Mouse (Mus musculus): ENCODE measurements around the gene Aste1. TPM values are rescaled to one million over a fixed set of nuclear protein-coding genes. Genes with fewer than 3 reads are reported as not detected.

Aste1 gene
- polyA plus RNA-seq (2015; fragmentation: Nextera tagmentation; extraction: Ambion mirVana): 12.2 and 14.5 TPM in 2 replicates

DNA sequence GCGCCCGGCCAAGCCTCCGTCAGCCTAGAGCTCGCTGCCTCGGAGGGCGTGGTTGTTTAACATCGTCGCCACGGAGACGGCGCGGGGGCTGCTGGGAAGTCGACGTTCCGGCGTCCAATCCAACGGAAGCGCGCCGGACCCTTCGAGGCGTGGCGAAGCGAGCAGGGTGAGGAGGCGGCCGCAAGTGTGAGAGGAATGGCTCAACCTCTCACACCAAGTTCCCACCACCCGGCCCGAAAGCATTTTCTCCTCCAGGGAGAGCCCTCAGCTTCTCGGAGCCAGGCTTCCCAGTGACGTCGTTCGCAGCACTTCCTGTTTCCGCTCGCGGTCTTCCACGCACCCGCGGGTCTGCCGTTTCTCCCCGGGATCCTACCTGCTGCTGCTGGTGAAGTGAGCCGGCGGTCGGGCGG is at the start of gene Aste1, which contains the start of gene Nek11:
TSS of gene Aste1 (plus strand) at position 175 of the 410 bp plus-strand sequence.
TSS of gene Nek11 (minus strand) at position 307 of the 410 bp plus-strand sequence.
- Histone ChIP-seq H3K27me3 (replicated peaks) (no peaks in the 10 kb centered on the region; the same call in 1 of the 2 replicates), H3K27ac (peak within 1 kb of the TSS; percentile 86), H3K9me3 (no peaks in the 10 kb centered on the region), H3K36me3 (replicated peaks) (no peaks in the 10 kb centered on the region), H3K4me2 (peak within 1 kb of the TSS; percentile 80), H3K4me1 (peaks cover 40% of the 10 kb centered on the region), H3K9ac (peak within 1 kb of the TSS; percentile 71), H3K4me3 (peak within 1 kb of the TSS; percentile 86)
- peak; percentile 95 for ATAC-seq (replicated peaks)
- WGBS: under 1% methylated on average over 44 of the region's 44 CpGs

DNA sequence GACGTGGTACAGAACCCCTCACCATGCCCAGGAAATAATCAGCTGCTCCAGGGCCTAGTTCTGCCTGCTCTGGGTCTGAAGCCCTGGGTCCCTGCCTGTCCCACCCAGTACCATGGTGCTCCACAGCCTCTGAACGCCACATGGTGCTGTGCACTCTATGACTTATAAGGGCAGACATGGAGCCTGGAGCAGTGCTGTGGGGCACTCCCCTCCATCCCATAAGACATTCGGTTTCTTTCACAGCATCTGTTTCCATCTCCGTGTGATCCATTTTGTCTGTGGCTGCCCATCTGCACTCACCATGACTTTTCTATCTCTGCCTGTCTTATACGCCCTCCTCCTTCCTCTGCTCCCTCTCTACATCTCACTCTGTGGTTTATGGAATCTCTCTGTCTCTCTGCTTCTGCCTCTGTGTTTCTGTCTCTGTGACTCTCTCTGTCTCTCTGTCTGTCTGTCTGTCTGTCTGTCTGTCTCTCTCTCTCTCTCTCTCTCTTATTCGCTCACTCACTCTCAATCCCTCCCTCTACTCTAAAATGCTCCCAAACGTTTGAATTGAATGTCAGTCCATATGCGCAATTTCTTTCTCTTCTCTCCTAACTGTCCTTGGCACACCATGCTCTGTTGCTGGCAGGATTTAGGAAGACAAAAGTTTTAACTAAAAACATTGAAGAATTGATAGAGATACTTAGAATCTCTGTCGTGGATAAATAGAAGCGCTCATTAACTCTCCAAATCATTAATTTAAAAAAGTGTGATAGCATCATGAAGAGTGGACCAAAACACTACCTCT is 46.8 kb upstream of the Aste1 start:
- WGBS: 67% methylated on average over 10 of the region's 10 CpGs
- no peak; the same call in 1 of the 2 replicates for ATAC-seq (replicated peaks)

DNA sequence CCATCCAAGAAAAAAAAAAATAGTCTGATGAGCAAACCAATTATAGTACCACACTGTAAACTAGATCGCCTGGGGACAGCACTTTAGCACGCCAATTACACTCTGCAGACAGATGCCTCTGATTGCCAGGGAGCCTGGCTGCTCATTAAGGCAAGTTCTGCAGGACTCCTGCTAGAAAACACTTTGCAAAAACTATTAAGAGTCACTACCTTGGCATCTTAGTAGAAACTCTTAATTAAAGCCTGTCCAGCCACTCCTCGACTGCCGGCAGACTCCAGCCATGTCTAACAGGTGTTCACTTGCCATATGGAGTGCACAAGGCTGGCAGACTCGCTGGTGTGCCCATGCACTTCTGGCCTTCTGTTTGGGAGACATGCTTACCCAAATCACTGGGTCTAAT is 46.2 kb upstream of the Aste1 start:
- no peaks in the 10 kb centered on the region for H3K27me3 ChIP-seq (replicated peaks)
- H3K27ac ChIP-seq: no peak overlapping the region
- no peak; the same call in 1 of the 2 replicates for ATAC-seq (replicated peaks)
- H3K36me3 ChIP-seq (replicated peaks): no peaks in the 10 kb centered on the region
- 0 out of 2 replicates have a peak, but pooled peaks cover 5% of the 10 kb centered on the region for H3K4me1 ChIP-seq
- no peak overlapping the region for H3K9ac ChIP-seq
- no peak overlapping the region for H3K4me3 ChIP-seq
- no peak overlapping the region for H3K4me2 ChIP-seq
- no peaks in the 10 kb centered on the region for H3K9me3 ChIP-seq
- WGBS: 49% methylated on average over 5 of the region's 5 CpGs

More for the DNA sequence above, 46.8 kb upstream of the Aste1 start:
- H3K4me3 ChIP-seq: no peak overlapping the region
- H3K27me3 ChIP-seq (replicated peaks): no peaks in the 10 kb centered on the region
- no peak overlapping the region for H3K9ac ChIP-seq
- 0 out of 2 replicates have a peak, but pooled peaks cover 5% of the 10 kb centered on the region for H3K4me1 ChIP-seq
- no peak overlapping the region for H3K27ac ChIP-seq
- no peak overlapping the region for H3K4me2 ChIP-seq
- no peaks in the 10 kb centered on the region for H3K36me3 ChIP-seq (replicated peaks)
- no peaks in the 10 kb centered on the region for H3K9me3 ChIP-seq

DNA sequence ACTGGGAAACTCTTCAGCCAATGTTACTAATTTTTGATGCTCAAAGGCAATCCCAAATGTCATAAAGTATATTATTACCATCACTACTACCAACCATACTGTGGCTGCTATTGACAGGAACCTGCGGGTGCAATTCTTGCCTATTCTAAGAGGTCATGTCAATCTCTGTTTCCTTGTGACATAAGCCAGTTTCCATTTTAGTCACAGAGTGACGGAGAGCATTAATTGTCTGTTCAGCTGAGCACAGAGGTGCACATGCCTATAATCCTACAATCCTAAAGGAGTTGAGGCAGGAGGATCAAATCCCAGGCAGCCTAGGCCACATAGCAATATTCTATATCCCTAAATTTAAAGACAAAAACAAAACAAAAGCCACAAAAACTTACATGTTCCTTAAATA is 33.0 kb upstream of the Aste1 start:
- Histone ChIP-seq H3K27me3 (replicated peaks) (no peaks in the 10 kb centered on the region), H3K9me3 (no peaks in the 10 kb centered on the region), H3K4me1 (no peaks in the 10 kb centered on the region), H3K27ac (no peak overlapping the region), H3K4me2 (no peak overlapping the region), H3K4me3 (no peak overlapping the region), H3K36me3 (replicated peaks) (no peaks in the 10 kb centered on the region), H3K9ac (no peak overlapping the region)
- WGBS: 70% methylated on average over 2 of the region's 2 CpGs
- no peak for ATAC-seq (replicated peaks)

DNA sequence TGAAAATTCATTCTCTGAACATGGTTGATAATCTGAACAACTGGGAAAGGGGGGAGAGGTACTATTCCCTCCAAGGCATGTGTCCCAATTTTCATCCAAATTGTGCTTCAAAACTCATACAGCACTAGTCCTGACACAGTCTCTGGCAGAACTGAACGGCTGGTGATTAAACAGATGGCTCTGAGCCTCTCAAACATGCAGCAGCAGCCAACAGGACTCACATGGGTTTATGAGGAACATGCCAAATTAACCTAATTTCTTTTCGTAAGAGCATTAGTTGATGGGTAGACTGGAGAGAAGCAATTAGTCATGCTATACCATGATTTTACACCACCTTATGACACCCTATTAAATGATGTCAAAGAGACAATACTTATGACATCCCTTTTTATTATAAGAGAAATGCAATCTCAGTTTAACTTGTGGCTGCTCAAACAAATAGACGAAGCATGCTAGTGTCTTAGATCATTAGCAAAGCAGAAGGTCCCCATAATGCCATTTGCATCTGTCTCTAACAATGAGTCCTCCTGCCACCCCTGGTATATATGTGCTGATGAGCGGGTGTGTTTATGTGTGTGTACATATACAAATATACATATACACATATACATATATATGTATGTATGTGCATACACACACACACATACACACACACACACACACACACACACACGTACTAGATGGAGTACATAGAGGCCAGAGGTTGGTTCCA is 31.5 kb upstream of the Aste1 start:
- Histone ChIP-seq H3K4me3 (no peak overlapping the region), H3K27ac (no peak overlapping the region), H3K36me3 (replicated peaks) (no peaks in the 10 kb centered on the region), H3K4me1 (no peaks in the 10 kb centered on the region), H3K9me3 (no peaks in the 10 kb centered on the region), H3K4me2 (no peak overlapping the region), H3K27me3 (replicated peaks) (no peaks in the 10 kb centered on the region), H3K9ac (no peak overlapping the region)
- WGBS: 78% methylated on average over 5 of the region's 5 CpGs
- no peak for ATAC-seq (replicated peaks)

DNA sequence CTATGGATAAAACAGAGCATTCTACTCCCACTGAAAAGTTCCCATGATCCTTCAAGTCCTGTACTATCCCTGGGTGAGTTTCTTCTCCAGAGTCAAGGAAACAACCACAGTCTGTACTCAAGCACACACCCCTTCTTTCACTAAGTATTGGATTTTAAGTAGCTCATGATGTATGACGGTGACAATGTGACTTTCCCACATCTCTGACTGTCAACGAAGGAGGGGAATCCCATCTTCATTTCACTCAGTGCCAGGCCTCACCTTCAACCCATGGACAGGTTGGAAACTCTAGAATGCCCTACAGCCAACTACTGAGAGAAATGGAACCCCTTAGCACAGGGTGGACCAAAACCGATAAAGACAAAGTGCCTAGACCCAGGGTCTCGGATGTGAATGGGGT is 29.0 kb upstream of the Aste1 start:
- Histone ChIP-seq H3K4me2 (no peak overlapping the region), H3K27ac (no peak overlapping the region), H3K4me3 (no peak overlapping the region), H3K4me1 (no peaks in the 10 kb centered on the region), H3K9me3 (no peaks in the 10 kb centered on the region), H3K27me3 (replicated peaks) (no peaks in the 10 kb centered on the region), H3K9ac (no peak overlapping the region), H3K36me3 (replicated peaks) (no peaks in the 10 kb centered on the region)
- 94% methylated on average over 4 of the region's 4 CpGs for WGBS
- ATAC-seq (replicated peaks): no peak

DNA sequence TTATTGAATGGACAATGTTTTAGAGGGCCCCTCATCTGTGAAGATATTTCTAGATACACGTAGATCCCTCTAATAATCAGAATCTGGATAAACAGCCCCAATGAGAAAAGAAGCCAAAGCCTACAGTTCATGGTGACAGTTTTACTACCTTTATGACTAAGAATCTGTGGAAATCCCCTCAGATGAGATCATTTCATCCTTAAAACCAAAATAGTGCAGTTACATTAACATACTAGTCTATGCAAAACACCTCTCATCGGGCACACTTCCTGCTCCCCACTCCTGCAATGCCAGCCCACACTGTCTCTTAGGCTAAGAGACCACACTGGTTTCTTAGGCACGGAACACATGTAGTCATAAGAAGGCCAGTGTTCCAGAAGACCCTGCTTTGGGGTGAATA is 26.6 kb upstream of the Aste1 start:
- H3K4me2 ChIP-seq: no peak overlapping the region
- H3K9ac ChIP-seq: no peak overlapping the region
- no peak overlapping the region for H3K4me3 ChIP-seq
- no peak overlapping the region for H3K27ac ChIP-seq
- H3K36me3 ChIP-seq (replicated peaks): no peaks in the 10 kb centered on the region
- H3K9me3 ChIP-seq: no peaks in the 10 kb centered on the region
- no peaks in the 10 kb centered on the region for H3K27me3 ChIP-seq (replicated peaks)
- ATAC-seq (replicated peaks): no peak
- 89% methylated on average over 3 of the region's 3 CpGs for WGBS
- no peaks in the 10 kb centered on the region for H3K4me1 ChIP-seq

DNA sequence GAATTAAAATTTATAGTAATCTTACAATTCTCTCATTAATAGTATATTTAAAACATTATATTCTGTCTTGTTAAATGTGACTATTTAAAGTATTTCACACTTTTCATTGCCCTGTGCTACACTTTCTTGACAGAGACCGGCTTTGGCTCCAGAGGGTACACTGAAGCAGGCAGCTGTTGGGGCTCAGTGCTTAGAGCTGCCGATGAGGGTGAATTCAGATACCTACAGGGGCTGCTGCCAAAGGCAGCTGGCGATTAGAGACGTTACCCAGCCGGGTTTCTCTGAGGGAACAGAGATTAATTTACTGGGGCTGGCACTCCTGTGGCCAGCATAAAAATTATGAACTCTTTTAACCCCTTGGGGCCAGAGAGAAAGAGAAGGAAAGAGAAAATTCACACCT is 20.8 kb upstream of the Aste1 start:
- WGBS: 52% methylated on average over 5 of the region's 5 CpGs
- no peaks in the 10 kb centered on the region for H3K9me3 ChIP-seq
- no peaks in the 10 kb centered on the region for H3K36me3 ChIP-seq (replicated peaks)
- no peak overlapping the region for H3K27ac ChIP-seq
- H3K4me1 ChIP-seq: peaks cover 13% of the 10 kb centered on the region
- no peaks in the 10 kb centered on the region for H3K27me3 ChIP-seq (replicated peaks)
- no peak overlapping the region for H3K9ac ChIP-seq
- H3K4me2 ChIP-seq: no peak overlapping the region
- ATAC-seq (replicated peaks): no peak
- no peak overlapping the region for H3K4me3 ChIP-seq

DNA sequence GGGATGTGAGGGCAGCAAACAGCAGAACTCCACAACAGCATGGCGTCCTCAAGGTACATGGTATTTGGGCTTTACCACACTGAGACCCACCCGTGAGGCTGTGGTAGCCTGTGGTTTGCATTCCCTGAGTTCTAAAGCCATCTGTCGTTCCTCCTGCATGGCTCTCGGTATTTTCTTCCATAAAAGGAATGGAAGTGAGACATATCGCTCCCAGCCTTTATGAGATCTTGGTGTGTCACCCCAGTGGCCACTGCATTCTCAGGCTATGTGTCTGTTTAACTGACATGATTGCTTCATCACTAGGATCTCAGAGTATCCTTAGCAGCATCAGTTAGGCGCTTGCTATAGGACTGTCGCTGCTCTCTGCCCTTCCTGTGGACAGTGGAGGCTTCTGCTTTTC is 18.8 kb upstream of the Aste1 start:
- Histone ChIP-seq H3K9me3 (no peaks in the 10 kb centered on the region), H3K4me1 (peaks cover 25% of the 10 kb centered on the region), H3K9ac (no peak overlapping the region), H3K27ac (no peak overlapping the region), H3K4me2 (no peak overlapping the region), H3K27me3 (replicated peaks) (no peaks in the 10 kb centered on the region), H3K4me3 (no peak overlapping the region), H3K36me3 (replicated peaks) (no peaks in the 10 kb centered on the region)
- ATAC-seq (replicated peaks): no peak
- 64% methylated on average over 7 of the region's 7 CpGs for WGBS

DNA sequence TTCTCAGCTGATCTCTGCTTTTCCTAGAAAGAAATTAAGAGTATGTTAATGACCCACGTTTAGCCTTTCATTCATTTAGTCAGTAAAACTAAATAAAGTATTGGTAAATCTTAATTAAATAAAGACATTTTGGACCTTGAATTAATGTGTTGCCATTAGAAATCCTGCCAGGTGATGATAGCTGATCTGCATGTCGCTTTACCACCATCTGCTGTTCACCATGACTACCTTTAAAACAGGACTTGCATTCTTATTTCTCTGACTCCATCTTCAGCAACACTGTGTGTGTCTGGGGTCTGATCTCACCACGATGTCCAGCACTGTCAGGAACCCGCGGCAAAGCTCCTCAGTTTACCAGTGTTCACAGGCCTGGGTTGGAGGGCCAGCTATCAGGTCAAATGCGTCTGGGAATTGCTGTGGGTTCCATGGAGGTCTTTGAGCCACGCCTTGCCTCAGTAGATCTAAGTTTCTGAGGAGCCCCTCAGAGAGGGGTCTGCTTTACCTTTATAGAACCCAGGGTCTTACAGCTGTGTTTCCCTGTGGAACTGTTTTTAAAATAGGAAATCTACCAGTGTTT is 18.1 kb upstream of the Aste1 start:
- H3K9ac ChIP-seq: no peak overlapping the region
- WGBS: 74% methylated on average over 7 of the region's 7 CpGs
- H3K4me1 ChIP-seq: peaks cover 25% of the 10 kb centered on the region
- H3K4me3 ChIP-seq: no peak overlapping the region
- H3K36me3 ChIP-seq (replicated peaks): no peaks in the 10 kb centered on the region
- ATAC-seq (replicated peaks): no peak
- H3K27me3 ChIP-seq (replicated peaks): no peaks in the 10 kb centered on the region
- no peaks in the 10 kb centered on the region for H3K9me3 ChIP-seq
- H3K4me2 ChIP-seq: no peak overlapping the region
- H3K27ac ChIP-seq: no peak overlapping the region

DNA sequence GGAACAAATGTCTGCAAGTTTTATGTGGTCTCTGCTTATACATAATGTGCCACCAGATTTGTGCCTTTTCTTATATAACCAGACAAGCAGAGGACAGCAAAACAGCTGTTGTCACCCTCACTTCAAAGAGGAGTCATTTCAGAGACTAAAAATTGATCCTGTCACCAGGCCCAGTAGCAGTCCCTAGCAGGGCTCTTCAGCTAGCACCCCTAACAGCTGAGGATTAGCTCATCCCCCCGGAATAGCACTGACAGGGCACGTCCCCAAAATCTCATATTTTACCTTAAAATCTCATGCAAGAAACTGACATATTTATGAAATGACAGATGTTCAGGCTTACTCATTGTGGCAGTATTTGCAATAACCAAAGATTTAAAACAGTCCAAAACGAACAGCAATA is 17.6 kb upstream of the Aste1 start:
- 49% methylated on average over 3 of the region's 3 CpGs for WGBS
- no peak overlapping the region for H3K9ac ChIP-seq
- H3K9me3 ChIP-seq: no peaks in the 10 kb centered on the region
- no peak overlapping the region for H3K27ac ChIP-seq
- no peak overlapping the region for H3K4me3 ChIP-seq
- ATAC-seq (replicated peaks): no peak
- no peak overlapping the region for H3K4me2 ChIP-seq
- H3K27me3 ChIP-seq (replicated peaks): no peaks in the 10 kb centered on the region
- H3K36me3 ChIP-seq (replicated peaks): no peaks in the 10 kb centered on the region
- H3K4me1 ChIP-seq: peaks cover 25% of the 10 kb centered on the region

DNA sequence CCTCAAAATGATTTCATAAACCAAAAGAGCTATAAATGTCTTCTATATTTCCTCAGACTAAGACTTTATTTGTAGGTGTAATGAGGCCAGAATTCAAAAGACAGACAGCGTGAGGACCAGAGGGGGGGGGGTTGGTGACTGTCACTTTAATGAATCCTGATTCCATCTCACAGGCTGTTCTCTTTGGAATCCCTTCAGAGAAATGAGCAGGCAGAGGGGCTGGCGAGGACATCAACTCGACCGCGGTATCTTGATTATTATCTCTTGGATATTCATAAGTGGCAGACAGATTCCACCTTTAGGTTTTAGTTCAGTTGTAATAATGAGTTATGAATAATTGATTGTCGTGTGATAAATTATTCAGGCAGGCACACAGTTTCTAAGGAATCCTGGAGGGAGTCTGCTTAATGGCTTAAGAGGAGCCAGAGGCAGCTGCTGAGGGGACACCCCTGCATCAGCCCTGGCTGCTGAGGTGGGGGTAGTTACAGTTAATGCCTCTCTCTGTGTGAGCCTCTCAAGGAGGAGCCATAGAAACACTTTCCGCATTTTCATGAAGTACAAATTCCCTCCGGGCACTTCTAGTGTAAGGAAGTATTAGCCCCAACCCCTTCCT is 15.6 kb upstream of the Aste1 start:
- 21% methylated on average over 8 of the region's 8 CpGs for WGBS
- H3K36me3 ChIP-seq (replicated peaks): no peaks in the 10 kb centered on the region
- H3K4me3 ChIP-seq: no peak overlapping the region
- peak overlapping the region; percentile 42 for H3K27ac ChIP-seq
- H3K9me3 ChIP-seq: no peaks in the 10 kb centered on the region
- peaks cover 25% of the 10 kb centered on the region for H3K4me1 ChIP-seq
- peak overlapping the region; percentile 8; the same call in 1 of the 2 replicates for H3K4me2 ChIP-seq
- no peaks in the 10 kb centered on the region for H3K27me3 ChIP-seq (replicated peaks)
- H3K9ac ChIP-seq: no peak overlapping the region
- peak; percentile 95 for ATAC-seq (replicated peaks)
